Mouse (Mus musculus) CH12.LX (cell line): ENCODE measurements around the gene Ppfia3. TPM values are rescaled to one million over a fixed set of nuclear protein-coding genes. Genes with fewer than 3 reads are reported as not detected.

ENCODE experiments used
- DNase-seq: peaks from one replicate; pipeline ENCODE4 v3.0.0-alpha.2; 2013; ENCODE audit errors: extremely low read depth
- H3K27ac ChIP-seq: 2 replicates; pipeline ENCODE4 v1.5.1; 2012; ENCODE audit warnings: low read depth, mild to moderate bottlenecking, control low read depth, moderate library complexity; ENCODE audit not compliant: insufficient read depth
- H3K27me3 ChIP-seq: replicated peaks from 2 replicates; pipeline ENCODE3; 2012; ENCODE audit warnings: inconsistent platforms
- H3K36me3 ChIP-seq, 2 experiments: replicated peaks in 1 of 2; 2 replicates each; pipeline versions ENCODE3 to v1.6.1; 2012; ENCODE audit warnings: inconsistent platforms in 1 of 2, low read length in 1 of 2, mild to moderate bottlenecking in 1 of 2, mixed read lengths in 1 of 2, moderate library complexity in 1 of 2; ENCODE audit not compliant: control insufficient read depth in 1 of 2, insufficient read depth in 1 of 2
- H3K4me1 ChIP-seq, 2 experiments: 2 replicates each; pipeline ENCODE4 v1.6.1; 2012; ENCODE audit warnings: inconsistent platforms in 1 of 2, moderate library complexity in 1 of 2; ENCODE audit not compliant: insufficient read depth in 2 of 2, control insufficient read depth in 1 of 2
- H3K4me2 ChIP-seq: 2 replicates; pipeline ENCODE4 v1.6.1; 2012; ENCODE audit warnings: low read depth, mild to moderate bottlenecking, control low read depth; ENCODE audit not compliant: poor library complexity, insufficient read depth, severe bottlenecking
- H3K4me3 ChIP-seq, 3 experiments: fragments of 150-350 bp in 1 of 3; sonication (generic) in 1 of 3; replicated peaks in 1 of 3; 2 replicates each; pipeline versions ENCODE3 to v1.5.1; 2011 to 2012; ENCODE audit warnings: low read depth in 2 of 3, low read length in 2 of 3, mild to moderate bottlenecking in 2 of 3, moderate library complexity in 2 of 3, control low read depth in 1 of 3, improper control_type of control experiment in 1 of 3, inconsistent platforms in 1 of 3, mixed read lengths in 1 of 3; ENCODE audit not compliant: poor library complexity in 1 of 3
- H3K79me2 ChIP-seq: replicated peaks from 2 replicates; pipeline ENCODE4 v1.6.1; 2012; ENCODE audit warnings: mild to moderate bottlenecking, moderate library complexity; ENCODE audit not compliant: control insufficient read depth, poor library complexity, insufficient read depth, severe bottlenecking; ENCODE audit errors: extremely low read depth
- H3K9ac ChIP-seq: 2 replicates; pipeline ENCODE4 v1.6.1; 2012; ENCODE audit warnings: low read depth, mild to moderate bottlenecking, control low read depth, moderate library complexity; ENCODE audit not compliant: insufficient read depth
- H3K9me3 ChIP-seq: replicated peaks from 2 replicates; pipeline ENCODE3; 2012; ENCODE audit warnings: low read length, inconsistent platforms, mixed read lengths
- BHLHE40 ChIP-seq: IDR thresholded peaks from 2 replicates; pipeline ENCODE4 v1.6.1; 2011; ENCODE audit warnings: mild to moderate bottlenecking, low read depth, low read length, improper control_type of control experiment
- CHD2 ChIP-seq: IDR thresholded peaks from 2 replicates; pipeline ENCODE4 v1.6.1; 2011; ENCODE audit warnings: low read length, improper control_type of control experiment
- ELF1 ChIP-seq: IDR thresholded peaks from 2 replicates; pipeline ENCODE4 v1.6.1; 2014; ENCODE audit warnings: low read depth, mild to moderate bottlenecking, inconsistent platforms, low read length, improper control_type of control experiment
- EP300 ChIP-seq: IDR thresholded peaks from 2 replicates; pipeline ENCODE4 v1.6.1; 2011; ENCODE audit warnings: low read length, improper control_type of control experiment
- GABPA ChIP-seq: IDR thresholded peaks from 2 replicates; pipeline ENCODE4 v1.6.1; 2012; ENCODE audit warnings: low read depth, low read length, improper control_type of control experiment, inconsistent platforms; ENCODE audit not compliant: insufficient replicate concordance
- IRF4 ChIP-seq: IDR thresholded peaks from 2 replicates; pipeline ENCODE4 v1.6.1; 2014; ENCODE audit warnings: low read depth, mild to moderate bottlenecking, inconsistent platforms, low read length, improper control_type of control experiment
- MAZ ChIP-seq: IDR thresholded peaks from 2 replicates; pipeline ENCODE4 v1.6.1; 2012; ENCODE audit warnings: low read depth, mild to moderate bottlenecking, inconsistent platforms, low read length, improper control_type of control experiment, moderate library complexity
- MXI1 ChIP-seq: IDR thresholded peaks from 2 replicates; pipeline ENCODE4 v1.6.1; 2011; ENCODE audit warnings: mild to moderate bottlenecking, low read depth, low read length, improper control_type of control experiment
- NELFE ChIP-seq: IDR thresholded peaks from 2 replicates; pipeline ENCODE4 v1.6.1; 2011; ENCODE audit warnings: low read depth, low read length, improper control_type of control experiment
- NRF1 ChIP-seq: IDR thresholded peaks from 2 replicates; pipeline ENCODE4 v1.6.1; 2014; ENCODE audit warnings: low read depth, mild to moderate bottlenecking, inconsistent platforms, low read length, improper control_type of control experiment, moderate library complexity
- PAX5 ChIP-seq: IDR thresholded peaks from 2 replicates; pipeline ENCODE4 v1.6.1; 2012; ENCODE audit warnings: low read length, inconsistent platforms, mixed read lengths
- POLR2A ChIP-seq: IDR thresholded peaks from 2 replicates; pipeline ENCODE4 v1.6.1; 2011; ENCODE audit warnings: low read depth, mild to moderate bottlenecking, improper control_type of control experiment, low read length
- SIN3A ChIP-seq: IDR thresholded peaks from 2 replicates; pipeline ENCODE4 v1.6.1; 2012; ENCODE audit warnings: low read length, improper control_type of control experiment, inconsistent platforms
- SMC3 ChIP-seq: IDR thresholded peaks from 2 replicates; pipeline ENCODE4 v1.6.1; 2011; ENCODE audit warnings: low read depth, low read length, improper control_type of control experiment
- TBP ChIP-seq: conservative IDR thresholded peaks from 2 replicates; pipeline ENCODE4 v1.6.1; 2011; ENCODE audit warnings: low read depth, low read length, improper control_type of control experiment
- USF1 ChIP-seq: IDR thresholded peaks from 2 replicates; pipeline ENCODE4 v1.6.1; 2014; ENCODE audit warnings: low read depth, mild to moderate bottlenecking, inconsistent platforms, low read length, improper control_type of control experiment
- ZC3H11A ChIP-seq: IDR thresholded peaks from 2 replicates; pipeline ENCODE4 v1.6.1; 2012; ENCODE audit warnings: low read depth, mild to moderate bottlenecking, inconsistent platforms, low read length, improper control_type of control experiment
- ZKSCAN1 ChIP-seq: IDR thresholded peaks from 2 replicates; pipeline ENCODE4 v1.6.1; 2012; ENCODE audit warnings: low read depth, inconsistent platforms, low read length, improper control_type of control experiment, borderline replicate concordance
- ZNF384 ChIP-seq: IDR thresholded peaks from 2 replicates; pipeline ENCODE4 v1.6.1; 2012; ENCODE audit warnings: low read depth, low read length, improper control_type of control experiment, inconsistent platforms
- dilution Hi-C: fragments of 300-500 bp; cut with MboI; formaldehyde crosslinking; loops from 2 replicates; pipeline ENCODE4 v1.14.3; 2020; ENCODE audit warnings: low sequenced_read_pairs; ENCODE audit not compliant: extremely low pct_unique_long_range_greater_than_20kb, extremely low pct_ligation_motif_present
- in situ Hi-C: fragments of 300-500 bp; cut with MboI; formaldehyde crosslinking; loops from 3 replicates; pipeline ENCODE4 v1.14.3; 2019; ENCODE audit warnings: low sequenced_read_pairs, low pct_ligation_motif_present, low pct_unique_long_range_greater_than_20kb, mixed read lengths
- polyA plus RNA-seq: library from polyadenylated mRNA; unstranded; fragments of >175 nt; gene quantifications from 2 replicates; pipeline ENCODE4 v1.2.1, GENCODE M21; 2012; ENCODE audit warnings: low read depth; ENCODE audit not compliant: insufficient read length
- total RNA-seq, 2 experiments: library from RNA; depleted of rRNA; stranded (reverse); fragments of 300-350 nt in 1 of 2; fragments of >200 nt in 1 of 2; gene quantifications; 2 replicates each; pipeline ENCODE4 v1.2.3; 2012 to 2014

Ppfia3 gene
- total RNA-seq (2012; rRNA removed) (1.5 and 1.9 TPM in 2 replicates), total RNA-seq (2014; rRNA removed) (0.21 and 0.32 TPM in 2 replicates), polyA plus RNA-seq (0.57 and 0.61 TPM in 2 replicates)

DNA sequence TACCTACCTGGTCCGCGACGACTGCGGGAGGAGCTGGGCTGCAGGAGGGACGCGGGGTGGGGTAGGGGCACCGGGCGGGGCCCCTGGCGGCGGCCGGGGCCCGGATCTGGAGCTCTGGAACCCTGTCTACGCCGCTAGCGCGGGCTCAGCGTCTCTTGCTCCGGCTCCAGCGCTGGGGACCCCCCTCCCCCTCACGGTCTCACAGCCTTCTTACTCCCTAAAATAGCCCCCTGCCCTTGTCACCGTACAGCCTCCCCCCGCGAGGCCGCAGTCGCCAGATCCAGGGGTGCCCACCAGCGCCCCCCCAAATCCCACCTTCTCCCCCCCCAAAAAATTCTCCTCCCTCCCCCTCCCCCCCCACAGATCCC lies at the start of gene Ppfia3:
Gene Ppfia3, minus strand, starts transcription at position 368 of the 368 bp plus-strand sequence.
- peak; percentile 70 for TF ChIP-seq CHD2
- TF ChIP-seq SMC3, result no peak
- 0 out of 2 replicates have a peak, but pooled peaks have one; percentile 20 for TF ChIP-seq SIN3A
- Histone ChIP-seq H3K27me3 (peaks cover 46% of the 10 kb centered on the region), H3K4me3 (peak within 1 kb of the TSS; percentile 50 to 56 (median 53)), H3K36me3 (peaks cover 11 to 34% of the 10 kb centered on the region in 2 experiments), H3K4me1 (peaks cover 6 to 31% of the 10 kb centered on the region in 2 experiments), H3K9me3 (no peaks in the 10 kb centered on the region), H3K4me2 (peak within 1 kb of the TSS; percentile 76), H3K27ac (peak within 1 kb of the TSS; percentile 56), H3K9ac (peak within 1 kb of the TSS; percentile 64), H3K79me2 (no peaks in the 10 kb centered on the region)
- no peak for DNase-seq
- in situ Hi-C loops (no loop called here), dilution Hi-C loops (no loop called here)

DNA sequence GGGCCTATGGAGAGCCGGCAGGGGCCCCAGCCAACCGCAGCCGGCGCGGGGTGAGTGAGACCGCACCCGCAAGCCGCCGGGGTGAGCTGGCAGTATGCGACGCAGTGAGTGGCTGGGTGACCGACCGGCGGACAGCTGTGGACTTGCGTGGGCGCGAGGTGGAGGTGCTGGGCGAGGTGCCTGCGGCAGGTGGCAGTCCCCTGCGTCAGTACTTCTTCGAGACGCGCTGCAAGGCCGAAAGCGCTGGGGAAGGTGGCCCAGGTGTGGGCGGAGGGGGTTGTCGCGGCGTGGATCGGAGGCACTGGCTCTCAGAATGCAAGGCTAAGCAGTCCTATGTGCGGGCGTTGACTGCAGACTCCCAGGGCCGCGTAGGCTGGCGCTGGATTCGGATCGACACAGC lies 48.8 kb upstream of the Ppfia3 start:
- peaks cover 6 to 19% of the 10 kb centered on the region in 2 experiments for H3K36me3 ChIP-seq
- no peak overlapping the region for H3K4me3 ChIP-seq
- no peaks in the 10 kb centered on the region for H3K9me3 ChIP-seq
- H3K27ac ChIP-seq, result no peak overlapping the region
- TF ChIP-seq GABPA (no peak), ELF1 (no peak), PAX5 (no peak)
- H3K9ac ChIP-seq, result no peak overlapping the region
- peaks cover 25% of the 10 kb centered on the region for H3K27me3 ChIP-seq
- H3K79me2 ChIP-seq, result no peaks in the 10 kb centered on the region
- dilution Hi-C loops (no loop called here), in situ Hi-C loops (no loop called here)
- peaks cover 7 to 22% of the 10 kb centered on the region in 2 experiments; a peak in 3 of 4 replicates for H3K4me1 ChIP-seq
- H3K4me2 ChIP-seq, result no peak overlapping the region
- no peak for DNase-seq

DNA sequence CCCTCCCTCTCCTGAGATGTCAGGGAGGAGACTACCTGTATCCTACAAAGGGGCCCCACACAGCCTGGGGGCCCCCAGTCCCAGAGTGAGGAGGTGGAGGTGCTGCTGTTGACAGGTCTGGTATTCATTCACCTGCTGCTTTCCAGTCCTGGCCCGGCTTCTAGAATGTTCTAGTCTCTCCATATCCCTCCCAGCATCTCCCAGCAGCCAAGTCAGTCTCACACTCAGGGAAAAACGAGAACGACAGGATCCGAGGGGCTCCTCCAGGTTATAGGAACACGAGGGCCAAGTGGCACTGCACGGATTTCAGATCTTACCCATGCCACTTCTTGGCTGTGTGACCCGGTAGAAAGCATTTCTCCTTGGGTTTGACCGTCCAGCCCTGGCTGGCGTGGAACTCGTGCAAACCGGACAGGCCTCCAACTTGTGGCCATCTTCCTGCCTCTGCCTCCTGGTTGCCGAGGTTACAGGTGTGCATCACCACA lies 48.0 kb upstream of the Ppfia3 start:
- H3K4me2 ChIP-seq, result no peak overlapping the region
- dilution Hi-C loops, result no loop called here
- TF ChIP-seq MXI1 (no peak), USF1 (no peak), ZNF384 (no peak), TBP (no peak), IRF4 (no peak), MAZ (no peak), ZC3H11A (no peak), NELFE (no peak), BHLHE40 (no peak), ZKSCAN1 (no peak), EP300 (no peak), POLR2A (no peak), NRF1 (no peak), SIN3A (no peak)
- TF ChIP-seq, all 38 proteins: peak for 0
- no peaks in the 10 kb centered on the region for H3K79me2 ChIP-seq
- H3K4me1 ChIP-seq, result peaks cover 7 to 27% of the 10 kb centered on the region in 2 experiments; a peak in 3 of 4 replicates
- H3K27ac ChIP-seq, result no peak overlapping the region
- H3K9me3 ChIP-seq, result no peaks in the 10 kb centered on the region
- no peak overlapping the region for H3K9ac ChIP-seq
- peaks cover 0 to 10% of the 10 kb centered on the region in 2 experiments for H3K36me3 ChIP-seq
- no peak overlapping the region for H3K4me3 ChIP-seq
- peaks cover 34% of the 10 kb centered on the region for H3K27me3 ChIP-seq
- in situ Hi-C loops, result no loop called here
- DNase-seq, result no peak
